Mouse (Mus musculus) embryonic facial prominence, embryonic 13.5 days (tissue): ENCODE data around the gene Rdh8. TPM values are rescaled to one million over a fixed set of nuclear protein-coding genes. Genes with fewer than 3 reads are reported as not detected.
"Not testable (repeated sequence)": the region's sequence is repeated elsewhere in the genome, so short reads cannot be mapped to it uniquely, and the experiment has no call there.

Experiments used
- ATAC-seq: fragments of 200-750 bp; cut with Nextera tagmentation; 2 replicates; pipeline ENCODE4 v1.8.0; 2017; ENCODE audit warnings: low read depth; ENCODE audit not compliant: insufficient number of reproducible peaks, insufficient read depth, low FRiP score, low TSS enrichment
- H3K27ac ChIP-seq: fragments of 300-500 bp; sonication (generic); 2 replicates; pipeline ENCODE4 v1.5.1; 2015; ENCODE audit warnings: moderate library complexity, mild to moderate bottlenecking, inconsistent platforms
- H3K27me3 ChIP-seq: fragments of 300-500 bp; sonication (generic); 2 replicates; pipeline ENCODE4 v1.6.1; 2015; ENCODE audit warnings: mild to moderate bottlenecking, inconsistent platforms
- H3K36me3 ChIP-seq: fragments of 300-500 bp; sonication (generic); 2 replicates; pipeline ENCODE4 v1.6.1; 2015; ENCODE audit warnings: mild to moderate bottlenecking, inconsistent platforms
- H3K4me1 ChIP-seq: fragments of 300-500 bp; sonication (generic); 2 replicates; pipeline ENCODE4 v1.6.1; 2015; ENCODE audit warnings: inconsistent platforms
- H3K4me2 ChIP-seq: fragments of 300-500 bp; sonication (generic); 2 replicates; pipeline ENCODE4 v1.6.1; 2015; ENCODE audit warnings: moderate library complexity, mild to moderate bottlenecking, inconsistent platforms
- H3K4me3 ChIP-seq: fragments of 300-500 bp; sonication (generic); 2 replicates; pipeline ENCODE4 v1.5.1; 2015; ENCODE audit warnings: mild to moderate bottlenecking, inconsistent platforms
- H3K9ac ChIP-seq: fragments of 300-500 bp; sonication (generic); 2 replicates; pipeline ENCODE4 v1.6.1; 2015; ENCODE audit warnings: mild to moderate bottlenecking, inconsistent platforms
- H3K9me3 ChIP-seq: fragments of 300-500 bp; sonication (generic); 2 replicates; pipeline ENCODE4 v1.6.1; 2016; ENCODE audit warnings: inconsistent platforms
- WGBS: fragments of 180-500 bp; shearing (Covaris S2); methylation state at CpG from one replicate; pipeline ENCODE4 v1.1.7; 2015; ENCODE audit warnings: mixed read lengths; 5-methylcytosine and 5-hydroxymethylcytosine counted together
- polyA plus RNA-seq: library from polyadenylated mRNA; unstranded; fragments of >200 nt; fragmentation: Nextera tagmentation; extraction: Ambion mirVana; gene quantifications from 2 replicates; pipeline ENCODE4 v1.2.1, GENCODE M21; 2015

Gene Rdh8
- polyA plus RNA-seq, 1 experiment from 2014 or later = not detected

GRCm38 (mm10) chr9:20810773-20811172 lies 7.5 kb upstream of the Rdh8 start:
- ATAC-seq = no peak
- Histone ChIP-seq H3K9me3 (no peaks in the 10 kb centered on the region), H3K9ac (no peak overlapping the region), H3K4me3 (no peak overlapping the region), H3K4me1 (peaks cover 14% of the 10 kb centered on the region), H3K36me3 (no peaks in the 10 kb centered on the region), H3K27me3 (peaks cover 29% of the 10 kb centered on the region), H3K27ac (no peak overlapping the region), H3K4me2 (no peak overlapping the region)
- 80% methylated on average over 1 of the region's 1 CpGs for WGBS

GRCm38 (mm10) chr9:20812537-20813271 lies 5.6 kb upstream of the Rdh8 start:
- no peaks in the 10 kb centered on the region for H3K36me3 ChIP-seq
- no peak overlapping the region for H3K27ac ChIP-seq
- WGBS = 14% methylated on average over 19 of the region's 19 CpGs
- H3K4me3 ChIP-seq = no peak overlapping the region
- peaks cover 14% of the 10 kb centered on the region for H3K4me1 ChIP-seq
- H3K4me2 ChIP-seq = peak overlapping the region; percentile 42
- no peak overlapping the region for H3K9ac ChIP-seq
- no peak for ATAC-seq
- peaks cover 29% of the 10 kb centered on the region for H3K27me3 ChIP-seq
- H3K9me3 ChIP-seq = no peaks in the 10 kb centered on the region

GRCm38 (mm10) chr9:20814521-20815272 lies 3.6 kb upstream of the Rdh8 start, which contains the start of gene Col5a3:
TSS of gene Col5a3 (minus strand) at chr9:20815067.
- Histone ChIP-seq H3K27ac (no peak within 1 kb of the TSS), H3K4me1 (peaks cover 14% of the 10 kb centered on the region)

DNA sequence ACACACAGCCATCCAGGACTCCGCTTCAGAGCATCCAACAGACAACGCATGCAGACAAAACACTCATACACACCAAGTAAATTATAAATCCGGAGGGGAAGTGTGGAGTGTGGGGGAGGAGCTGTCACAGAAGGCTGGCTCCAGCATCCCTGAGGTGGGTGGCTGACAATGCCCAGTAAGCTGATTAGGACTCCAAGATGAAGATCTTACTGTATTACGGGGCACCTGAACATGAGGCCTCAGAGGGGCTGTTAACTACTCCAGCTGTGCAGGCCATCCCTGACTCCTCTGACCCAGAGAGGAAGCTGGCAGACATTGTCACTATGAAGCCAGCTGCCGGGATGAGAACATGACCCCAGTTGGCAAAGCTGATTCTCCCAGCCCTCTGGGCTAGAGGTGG lies 1.7 kb downstream of the Rdh8 start:
- Histone ChIP-seq H3K4me3 (no peak overlapping the region), H3K4me1 (peaks cover 1% of the 10 kb centered on the region), H3K4me2 (no peak overlapping the region), H3K27me3 (peaks cover 2% of the 10 kb centered on the region; the same call in 1 of the 2 replicates), H3K27ac (no peak overlapping the region), H3K9me3 (no peaks in the 10 kb centered on the region), H3K36me3 (no peaks in the 10 kb centered on the region), H3K9ac (no peak overlapping the region)
- no peak for ATAC-seq
- 79% methylated on average over 5 of the region's 5 CpGs for WGBS

More at GRCm38 (mm10) chr9:20814521-20815272, 3.6 kb upstream of the Rdh8 start, which contains the start of gene Col5a3:
- Histone ChIP-seq H3K27me3 (peaks cover 29% of the 10 kb centered on the region), H3K4me3 (peak within 1 kb of the TSS; percentile 15; the same call in 1 of the 2 replicates), H3K9me3 (no peaks in the 10 kb centered on the region), H3K4me2 (peak within 1 kb of the TSS; percentile 50), H3K9ac (peak within 1 kb of the TSS; percentile 17; the same call in 1 of the 2 replicates), H3K36me3 (no peaks in the 10 kb centered on the region)
- WGBS = 5% methylated on average over 29 of the region's 29 CpGs
- ATAC-seq = no peak

DNA sequence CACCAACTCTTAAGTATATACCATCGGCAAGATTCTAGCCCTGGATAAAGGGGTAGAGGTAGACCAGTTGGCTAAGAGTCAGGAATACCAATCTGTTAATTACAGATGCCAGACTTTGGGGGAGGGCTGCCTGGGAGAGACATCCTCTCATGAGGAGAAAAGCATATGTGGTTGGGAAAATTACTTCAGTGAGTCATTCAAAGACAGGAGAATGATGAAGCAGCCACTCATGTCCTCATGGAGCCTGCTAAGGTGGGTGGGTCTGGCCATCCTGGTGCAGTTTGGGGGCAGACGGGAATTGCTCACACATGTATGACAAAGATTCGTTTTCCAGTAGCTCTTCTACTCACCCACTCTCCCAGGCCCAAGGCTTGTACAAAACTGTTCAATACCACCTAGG lies 4.5 kb downstream of the Rdh8 start:
- no peak for ATAC-seq
- Histone ChIP-seq H3K9ac (no peak overlapping the region), H3K27me3 (no peaks in the 10 kb centered on the region), H3K27ac (no peak overlapping the region), H3K9me3 (no peaks in the 10 kb centered on the region), H3K4me1 (no peaks in the 10 kb centered on the region), H3K4me3 (no peak overlapping the region), H3K4me2 (no peak overlapping the region), H3K36me3 (no peaks in the 10 kb centered on the region)
- 78% methylated on average over 3 of the region's 3 CpGs for WGBS

DNA sequence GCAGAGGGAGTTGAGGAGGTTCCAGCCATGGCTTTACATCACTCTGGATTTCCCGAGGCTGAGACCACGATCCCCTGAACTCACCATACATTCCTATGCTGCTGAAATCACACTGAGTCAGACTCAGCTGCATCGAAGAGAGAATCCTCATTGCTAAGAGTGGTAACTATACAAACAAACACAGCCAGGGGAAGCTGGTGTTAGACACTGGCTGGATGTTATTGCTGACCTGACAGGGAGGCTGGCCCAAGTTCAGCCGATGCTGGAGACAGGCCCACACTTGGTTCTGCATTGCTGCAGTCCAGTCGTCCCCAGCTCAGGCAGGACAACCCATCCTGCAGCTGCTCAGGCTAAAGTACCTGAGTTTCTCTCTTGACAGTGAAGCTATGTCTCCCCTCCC lies 7.5 kb downstream of the Rdh8 start:
- Histone ChIP-seq H3K9me3 (no peaks in the 10 kb centered on the region), H3K36me3 (no peaks in the 10 kb centered on the region), H3K27me3 (no peaks in the 10 kb centered on the region), H3K27ac (no peak overlapping the region), H3K9ac (no peak overlapping the region), H3K4me1 (peaks cover 10% of the 10 kb centered on the region), H3K4me3 (no peak overlapping the region), H3K4me2 (no peak overlapping the region)
- no peak for ATAC-seq
- 71% methylated on average over 5 of the region's 5 CpGs for WGBS

DNA sequence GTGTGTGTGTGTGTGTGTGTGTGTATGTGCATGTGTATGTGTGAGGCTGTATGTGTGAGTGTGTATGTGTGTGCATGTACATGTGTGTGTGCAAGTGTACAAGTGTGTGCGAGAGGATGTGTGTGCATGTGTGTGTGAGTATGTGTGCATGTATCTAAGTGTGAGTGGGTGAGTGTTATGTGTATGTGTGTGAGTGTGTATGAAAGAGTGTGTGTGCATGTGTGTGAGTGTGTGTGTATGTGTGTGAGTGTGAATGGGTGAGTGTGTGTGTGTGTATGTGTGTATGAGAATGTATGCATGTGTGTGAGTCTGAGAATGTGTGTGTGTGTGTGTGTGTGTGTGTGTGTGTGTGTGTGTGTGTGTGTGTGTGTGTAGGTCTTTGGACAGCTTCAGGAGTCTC lies 9.8 kb downstream of the Rdh8 start:
- no peaks in the 10 kb centered on the region for H3K27me3 ChIP-seq
- H3K9ac ChIP-seq = no peak overlapping the region
- no peak overlapping the region for H3K27ac ChIP-seq
- H3K36me3 ChIP-seq = no peaks in the 10 kb centered on the region
- H3K9me3 ChIP-seq = no peaks in the 10 kb centered on the region
- H3K4me2 ChIP-seq = no peak overlapping the region
- H3K4me3 ChIP-seq = no peak overlapping the region
- WGBS = 100% methylated on average over 1 of the region's 1 CpGs
- H3K4me1 ChIP-seq = peaks cover 11% of the 10 kb centered on the region
- no peak for ATAC-seq

DNA sequence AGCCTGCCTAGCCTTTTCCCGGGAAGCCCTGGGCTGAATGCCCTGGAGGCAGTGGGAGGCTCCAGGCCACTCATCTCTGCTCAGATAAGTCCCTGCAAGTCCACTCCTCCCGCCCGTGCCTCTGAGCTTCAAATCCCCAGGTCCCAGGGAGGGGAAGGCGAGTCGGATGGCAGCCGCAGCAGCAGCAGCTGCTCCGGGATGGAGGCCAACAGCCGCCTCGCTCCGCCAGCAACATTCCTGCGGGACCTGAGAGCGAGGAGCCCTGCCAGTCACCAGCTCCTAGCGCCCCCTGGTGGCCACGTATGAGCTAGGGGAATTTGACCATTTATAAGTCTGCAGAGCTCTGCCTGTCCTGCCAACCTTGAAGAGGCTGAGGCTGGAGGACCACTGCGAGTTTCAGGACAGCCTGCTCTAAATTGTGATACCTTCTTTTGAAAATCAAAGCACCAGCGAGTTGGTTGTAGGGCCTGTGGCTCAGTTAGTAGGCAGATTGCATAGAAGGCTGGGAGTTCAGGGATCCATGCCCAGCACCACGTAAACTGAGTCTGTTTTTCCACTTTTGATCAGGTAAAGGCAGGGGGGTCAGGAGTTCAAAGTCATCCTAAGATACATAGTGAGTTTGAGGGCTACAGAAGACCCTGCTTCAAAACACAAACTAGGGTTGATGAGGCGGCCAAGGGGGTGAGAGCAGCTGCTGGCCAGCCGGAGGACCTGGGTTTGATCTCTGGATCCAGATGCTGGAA lies 12.8 kb downstream of the Rdh8 start:
- 0 out of 2 replicates have a peak overlapping the region, but pooled peaks have one; percentile 59 for H3K9ac ChIP-seq
- H3K4me1 ChIP-seq = peaks cover 11% of the 10 kb centered on the region
- WGBS = 15% methylated on average over 19 of the region's 19 CpGs
- peak overlapping the region; percentile 41 for H3K4me2 ChIP-seq
- peaks cover 7% of the 10 kb centered on the region; the same call in 1 of the 2 replicates for H3K27me3 ChIP-seq
- H3K9me3 ChIP-seq = no peaks in the 10 kb centered on the region
- no peak overlapping the region for H3K4me3 ChIP-seq
- peak overlapping the region; percentile 57; the same call in 1 of the 2 replicates for H3K27ac ChIP-seq
- no peaks in the 10 kb centered on the region for H3K36me3 ChIP-seq
- ATAC-seq = peak; percentile 81

DNA sequence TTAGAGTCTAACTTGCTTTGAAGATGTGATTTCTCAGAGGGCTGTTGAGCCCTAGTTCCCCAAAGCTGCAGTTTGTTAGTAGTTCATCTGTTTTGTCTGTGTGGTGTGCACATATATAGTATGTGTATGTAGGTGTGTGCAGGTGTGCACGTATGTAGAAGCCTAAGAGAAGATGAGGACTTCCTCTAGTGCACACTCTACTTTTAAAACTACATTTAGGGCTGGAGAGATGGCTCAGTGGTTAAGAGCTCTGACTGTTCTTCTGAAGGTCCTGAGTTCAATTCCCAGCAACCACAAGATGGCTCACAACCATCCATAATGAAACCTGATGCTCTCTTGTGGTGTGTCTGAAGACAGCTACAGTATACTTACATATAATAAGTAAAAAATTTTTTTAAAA lies 16.6 kb downstream of the Rdh8 start:
- Histone ChIP-seq H3K27ac (no peak overlapping the region), H3K36me3 (no peaks in the 10 kb centered on the region), H3K27me3 (peaks cover 7% of the 10 kb centered on the region; the same call in 1 of the 2 replicates), H3K9ac (no peak overlapping the region), H3K4me2 (no peak overlapping the region), H3K9me3 (no peaks in the 10 kb centered on the region), H3K4me3 (no peak overlapping the region), H3K4me1 (peaks cover 10% of the 10 kb centered on the region)
- 69% methylated on average over 1 of the region's 1 CpGs for WGBS
- no peak for ATAC-seq

DNA sequence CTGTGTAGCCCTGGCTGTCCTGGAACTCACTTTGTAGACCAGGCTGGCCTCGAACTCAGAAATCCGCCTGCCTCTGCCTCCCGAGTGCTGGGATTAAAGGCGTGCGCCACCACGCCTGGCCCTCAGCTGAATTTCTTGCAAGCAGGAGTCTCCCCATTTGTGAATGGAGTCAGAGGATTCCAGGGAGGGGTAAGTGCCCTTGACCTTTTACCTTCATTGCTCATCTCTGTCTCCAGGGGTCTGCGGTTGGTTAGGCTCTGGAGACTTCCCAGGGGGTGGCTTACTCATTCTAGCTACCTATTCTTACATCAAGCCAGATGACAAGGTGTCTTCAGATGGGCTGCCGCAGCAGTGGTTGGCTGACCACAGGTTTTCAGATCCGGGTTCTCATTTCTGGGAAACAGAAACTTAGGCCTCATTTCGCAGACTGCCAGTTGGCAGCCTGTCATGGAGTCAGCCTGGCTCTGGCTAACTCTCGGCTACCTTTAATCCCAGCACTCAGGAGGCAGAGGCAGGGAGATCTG lies 17.2 kb downstream of the Rdh8 start:
- H3K27ac ChIP-seq, ATAC-seq: not testable (repeated sequence)
- 86% methylated on average over 11 of the region's 11 CpGs for WGBS

More for the DNA sequence above, 17.2 kb downstream of the Rdh8 start:
- not testable (repeated sequence) for H3K27me3 ChIP-seq, H3K9me3 ChIP-seq, H3K4me1 ChIP-seq, H3K4me2 ChIP-seq, H3K9ac ChIP-seq, H3K4me3 ChIP-seq, H3K36me3 ChIP-seq
